In the genomic region with DNA sequence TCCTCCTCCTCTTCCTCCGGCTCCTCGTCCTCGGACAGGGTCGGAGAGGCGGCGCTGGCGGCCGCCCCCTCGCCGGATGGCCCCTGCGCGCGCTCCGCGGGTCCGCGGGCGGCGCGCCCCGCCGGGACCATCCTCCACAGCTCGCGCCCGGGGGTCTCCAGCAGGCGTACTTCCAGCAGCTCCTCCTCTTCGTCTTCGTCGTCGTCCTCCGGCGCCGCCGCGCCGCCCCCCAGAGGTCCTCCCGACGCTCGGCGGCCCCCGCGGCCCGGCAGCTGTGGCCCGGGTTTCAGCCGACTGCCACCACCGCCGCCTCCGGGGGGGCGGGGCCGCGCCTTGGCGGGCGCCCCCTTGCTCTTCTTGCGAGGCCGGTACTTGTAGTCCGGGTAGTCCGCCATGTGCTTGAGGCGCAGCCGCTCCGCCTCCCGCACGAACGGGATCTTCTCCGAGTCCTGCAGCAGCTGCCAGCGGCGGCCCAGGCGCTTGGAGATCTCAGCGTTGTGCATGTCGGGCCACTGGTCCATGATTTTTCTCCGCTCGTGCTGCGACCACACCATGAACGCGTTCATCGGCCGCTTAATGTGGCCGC, we compare ENCODE assay signal across 8 mouse cellular contexts. TPM values are rescaled to one million over a fixed set of nuclear protein-coding genes. Genes with fewer than 3 reads are reported as not detected.
DNase-seq lines count a peak whose midpoint lies in the region; ATAC-seq and TF ChIP-seq lines count a peak whose summit lies in the region.

No protein-coding gene starts in this region.

- peaks cover 44% of the 10 kb centered on the region for H3K4me1 ChIP-seq in hindbrain, embryonic 15.5 days (replicated peaks)

- H3K27ac ChIP-seq in hindbrain, embryonic 15.5 days (replicated peaks): peak overlapping the region; percentile 100

- no peak for DNase-seq in Patski (ENCODE audit: low read depth, low spot score)
- peak; percentile 83 for DNase-seq in cerebellum, adult 9-11 months
- peak; percentile 70 to 74 for DNase-seq in frontal cortex, postnatal 25 days (ENCODE audit: low spot score in 2 of 2)
- DNase-seq in left cerebral cortex, adult 18-20 months (ENCODE audit: low spot score in 2 of 2): peak; percentile 73 to 88
- peak; percentile 78 for DNase-seq in lung, postnatal 36 days
- DNase-seq in right cerebral cortex, postnatal 14 days: peak; percentile 83
- DNase-seq in urinary bladder, postnatal 36 days (ENCODE audit: low spot score in 2 of 2): peak; percentile 58 to 66

- H3K9me3 ChIP-seq in hindbrain, embryonic 15.5 days: no peaks in the 10 kb centered on the region

- in situ Hi-C loops in Patski (cut with MboI; ENCODE audit: low pct_unique_long_range_greater_than_20kb): no loop called here

- peak overlapping the region; percentile 86 for H3K9ac ChIP-seq in hindbrain, embryonic 15.5 days

- TF ChIP-seq CTCF in Patski (IDR thresholded peaks at IDR 0.05): no peak

- CTCF ChIA-PET in Patski (lab: Charles Lee): no interaction called here

- under 1% methylated on average over 59 of the region's 77 CpGs for WGBS in hindbrain, embryonic 15.5 days

- POLR2A ChIA-PET in Patski (lab: Charles Lee): interaction anchor here (1.4 kb wide), 1 partner anchor 46 kb away, joined by 3 read pairs; no protein-coding TSS in a partner anchor

- H3K27me3 ChIP-seq in Patski: no peaks in the 10 kb centered on the region
- no peaks in the 10 kb centered on the region for H3K27me3 ChIP-seq in hindbrain, embryonic 15.5 days

- ATAC-seq in Patski: peak; percentile 13
- peak; percentile 4; the same call in 1 of the 2 replicates for ATAC-seq in hindbrain, embryonic 15.5 days (ENCODE audit: low FRiP score, low read depth)

- H3K36me3 ChIP-seq in hindbrain, embryonic 15.5 days: no peaks in the 10 kb centered on the region

- H3K4me3 ChIP-seq in hindbrain, embryonic 15.5 days: peak overlapping the region; percentile 75

- peak overlapping the region; percentile 94 for H3K4me2 ChIP-seq in hindbrain, embryonic 15.5 days

RNA-seq across cellular contexts. Expression of a gene that starts 0.8 kb away (rescaled TPM):
- polyA plus RNA-seq in Patski (2021): 19.6 TPM
- polyA plus RNA-seq in hindbrain, embryonic 15.5 days (2015; fragmentation: Nextera tagmentation; extraction: Ambion mirVana): 13.8 and 14.9 TPM in 2 replicates
- 10 to 100 TPM; 11.8 to 15.9 TPM for total RNA-seq in left cerebral cortex, adult 18-20 months (2021)

RNA-seq across cellular contexts. Expression of a gene that starts 17.7 kb away (rescaled TPM):
- polyA plus RNA-seq in Patski (2021): 2.6 TPM
- polyA plus RNA-seq in hindbrain, embryonic 15.5 days (2015; fragmentation: Nextera tagmentation; extraction: Ambion mirVana): 18.6 TPM in 2 replicates
- 1 to 10 TPM; 9.4 TPM for total RNA-seq in left cerebral cortex, adult 18-20 months (2021)

RNA-seq across cellular contexts. Expression of a gene that starts 18.3 kb away (rescaled TPM):
- polyA plus RNA-seq in Patski (2021): 0.06 TPM
- polyA plus RNA-seq in hindbrain, embryonic 15.5 days (2015; fragmentation: Nextera tagmentation; extraction: Ambion mirVana): 2.2 and 2.3 TPM in 2 replicates
- 1 to 10 TPM; 1.6 to 2.1 TPM for total RNA-seq in left cerebral cortex, adult 18-20 months (2021)

RNA-seq across cellular contexts. Expression of a gene that starts 20.7 kb away (rescaled TPM):
- polyA plus RNA-seq in Patski (2021): not detected
- 50.6 and 60.3 TPM in 2 replicates for polyA plus RNA-seq in hindbrain, embryonic 15.5 days (2015; fragmentation: Nextera tagmentation; extraction: Ambion mirVana)
- total RNA-seq in left cerebral cortex, adult 18-20 months (2021): 100 to 1,000 TPM in 1 of 2 experiments, 10 to 100 TPM in 1; 96.7 to 104 TPM

RNA-seq across cellular contexts. Expression of a gene that starts 53.3 kb away (rescaled TPM):
- polyA plus RNA-seq in Patski (2021): 19.6 TPM
- polyA plus RNA-seq in hindbrain, embryonic 15.5 days (2015; fragmentation: Nextera tagmentation; extraction: Ambion mirVana): 1.8 TPM in 2 replicates
- total RNA-seq in left cerebral cortex, adult 18-20 months (2021): under 1 TPM; 0.59 to 0.70 TPM
